13 mouse cellular contexts compared by ENCODE assay signal in genomic region chr19:7157734-7158133, GRCm38 (mm10). TPM values are rescaled to one million over a fixed set of nuclear protein-coding genes. Genes with fewer than 3 reads are reported as not detected.
DNase-seq lines count a peak whose midpoint lies in the region; ATAC-seq and TF ChIP-seq lines count a peak whose summit lies in the region.
"Had no signal": no experiment of that assay in that cellular context is flagged by ENCODE, and none has a peak within 500 bp of the region (broad histone marks: within the 10 kb centered on the region; RNA-seq: fewer than 3 reads in every experiment).

No protein-coding gene starts in this region.

- no peak for ATAC-seq in heart, embryonic 13.5 days (ENCODE audit: extremely low read depth, insufficient number of reproducible peaks, low FRiP score, low TSS enrichment)
- ATAC-seq in heart, embryonic 11.5 days (replicated peaks; ENCODE audit: insufficient number of reproducible peaks, low FRiP score, low TSS enrichment) = no peak
- 0 out of 2 replicates have a peak, but pooled peaks have one; percentile 23 for ATAC-seq in hindbrain, embryonic 11.5 days (ENCODE audit: low FRiP score)
- ATAC-seq in midbrain, embryonic 16.5 days = no peak

- 0 out of 2 replicates have a peak overlapping the region, but pooled peaks have one; percentile 30 for H3K27ac ChIP-seq in heart, embryonic 13.5 days (replicated peaks)
- H3K27ac ChIP-seq in heart, embryonic 11.5 days (ENCODE audit: low read depth, low read length) = no peak overlapping the region
- no peak overlapping the region for H3K27ac ChIP-seq in ES-E14 (ENCODE audit: insufficient read depth, low read depth, low read length, poor library complexity, severe bottlenecking)
- 0 out of 2 replicates have a peak overlapping the region, but pooled peaks have one; percentile 1 for H3K27ac ChIP-seq in hindbrain, embryonic 11.5 days (ENCODE audit: low read depth, low read length)
- peak overlapping the region; percentile 35; the same call in 1 of the 2 replicates for H3K27ac ChIP-seq in midbrain, embryonic 16.5 days (ENCODE audit: low read length)
- H3K27ac ChIP-seq: embryonic facial prominence, embryonic 12.5 days had no signal

- no peak overlapping the region for H3K4me2 ChIP-seq in heart, embryonic 13.5 days
- no peak overlapping the region for H3K4me2 ChIP-seq in heart, embryonic 11.5 days
- no peak overlapping the region for H3K4me2 ChIP-seq in hindbrain, embryonic 11.5 days (replicated peaks; ENCODE audit: low read depth, low read length)
- H3K4me2 ChIP-seq in midbrain, embryonic 16.5 days (ENCODE audit: low read length) = 0 out of 2 replicates have a peak overlapping the region, but pooled peaks have one; percentile 1
- H3K4me2 ChIP-seq: embryonic facial prominence, embryonic 12.5 days had no signal

- 32% methylated on average over 14 of the region's 14 CpGs for WGBS in heart, embryonic 13.5 days
- WGBS in heart, embryonic 11.5 days (ENCODE audit: insufficient replicate concordance) = 40% methylated on average over 14 of the region's 14 CpGs
- WGBS in hindbrain, embryonic 11.5 days = 25% methylated on average over 14 of the region's 14 CpGs
- WGBS in midbrain, embryonic 16.5 days = 10% methylated on average over 14 of the region's 14 CpGs

- DNase-seq in ES-E14 (ENCODE audit: low read depth, low spot score) = no peak
- peak; percentile 33 for DNase-seq in hindbrain, embryonic 11.5 days (ENCODE audit: low spot score)
- no peak for DNase-seq in testis, postnatal 10 days (ENCODE audit: low spot score)
- DNase-seq in layer of hippocampus, postnatal 25 days (ENCODE audit: extremely low spot score in 1 of 2, low spot score in 1 of 2) = no peak
- no peak for DNase-seq in thymus, postnatal 36 days
- DNase-seq: cerebellum, adult 2 months; layer of hippocampus, adult 9-11 months; liver; thymus, postnatal 25 days had no signal

- H3K4me3 ChIP-seq in heart, embryonic 13.5 days = no peak overlapping the region
- no peak overlapping the region for H3K4me3 ChIP-seq in heart, embryonic 11.5 days (ENCODE audit: low read depth, low read length)
- H3K4me3 ChIP-seq in ES-E14 (ENCODE audit: insufficient read depth in 1 of 2, low read depth in 1 of 2, low read length in 2 of 2, poor library complexity in 1 of 2, severe bottlenecking in 1 of 2) = peak overlapping the region; percentile 36 to 38; a peak in 2 of 4 replicates
- H3K4me3 ChIP-seq in hindbrain, embryonic 11.5 days (ENCODE audit: low read depth, low read length) = no peak overlapping the region
- no peak overlapping the region for H3K4me3 ChIP-seq in midbrain, embryonic 16.5 days (ENCODE audit: low read depth, low read length)
- H3K4me3 ChIP-seq: embryonic facial prominence, embryonic 12.5 days had no signal

- H3K36me3 ChIP-seq in heart, embryonic 13.5 days = no peaks in the 10 kb centered on the region
- no peaks in the 10 kb centered on the region for H3K36me3 ChIP-seq in heart, embryonic 11.5 days (ENCODE audit: control insufficient read depth, insufficient read depth, low read length)
- H3K36me3 ChIP-seq in ES-E14 (ENCODE audit: control insufficient read depth, insufficient read depth, low read length, poor library complexity, severe bottlenecking) = no peaks in the 10 kb centered on the region
- no peaks in the 10 kb centered on the region for H3K36me3 ChIP-seq in hindbrain, embryonic 11.5 days (ENCODE audit: control insufficient read depth, insufficient read depth, low read length)
- H3K36me3 ChIP-seq in midbrain, embryonic 16.5 days (ENCODE audit: control insufficient read depth, insufficient read depth, low read length) = no peaks in the 10 kb centered on the region
- H3K36me3 ChIP-seq: embryonic facial prominence, embryonic 12.5 days had no signal

- H3K9me3 ChIP-seq in heart, embryonic 13.5 days = no peaks in the 10 kb centered on the region
- no peaks in the 10 kb centered on the region for H3K9me3 ChIP-seq in heart, embryonic 11.5 days (replicated peaks; ENCODE audit: control insufficient read depth, low read length)
- H3K9me3 ChIP-seq in ES-E14 (ENCODE audit: control insufficient read depth, insufficient read depth, low read depth, low read length) = no peaks in the 10 kb centered on the region
- H3K9me3 ChIP-seq in hindbrain, embryonic 11.5 days (ENCODE audit: control insufficient read depth, low read length) = no peaks in the 10 kb centered on the region
- no peaks in the 10 kb centered on the region for H3K9me3 ChIP-seq in midbrain, embryonic 16.5 days (replicated peaks; ENCODE audit: control insufficient read depth, low read length, poor library complexity, severe bottlenecking)
- H3K9me3 ChIP-seq: embryonic facial prominence, embryonic 12.5 days had no signal

- H3K4me1 ChIP-seq in heart, embryonic 13.5 days = peaks cover 54% of the 10 kb centered on the region
- peaks cover 25% of the 10 kb centered on the region for H3K4me1 ChIP-seq in heart, embryonic 11.5 days (ENCODE audit: control insufficient read depth, insufficient read depth, low read length)
- H3K4me1 ChIP-seq in ES-E14 (ENCODE audit: control insufficient read depth in 2 of 2, insufficient read depth in 2 of 2, low read length in 2 of 2, poor library complexity in 1 of 2) = peaks cover 3 to 7% of the 10 kb centered on the region in 2 experiments; a peak in 2 of 4 replicates
- H3K4me1 ChIP-seq in hindbrain, embryonic 11.5 days (replicated peaks; ENCODE audit: control insufficient read depth, insufficient read depth, low read length) = peaks cover 23% of the 10 kb centered on the region
- H3K4me1 ChIP-seq in midbrain, embryonic 16.5 days (ENCODE audit: control insufficient read depth, insufficient read depth, low read length) = peaks cover 29% of the 10 kb centered on the region

- in situ Hi-C loops in ES-E14 (cut with MboI; ENCODE audit: low sequenced_read_pairs in 2 of 2, unreplicated experiment in 2 of 2) = no loop called here

- H3K27me3 ChIP-seq in heart, embryonic 13.5 days (replicated peaks) = peaks cover 54% of the 10 kb centered on the region
- H3K27me3 ChIP-seq in heart, embryonic 11.5 days (ENCODE audit: control insufficient read depth, insufficient read depth, low read length) = peaks cover 26% of the 10 kb centered on the region
- peaks cover 8% of the 10 kb centered on the region; the same call in 1 of the 2 replicates for H3K27me3 ChIP-seq in hindbrain, embryonic 11.5 days (ENCODE audit: control insufficient read depth, insufficient read depth, low read length)
- no peaks in the 10 kb centered on the region; the same call in 1 of the 2 replicates for H3K27me3 ChIP-seq in midbrain, embryonic 16.5 days (ENCODE audit: control insufficient read depth, insufficient read depth, low read depth, low read length)

- peak overlapping the region; percentile 38 for H3K9ac ChIP-seq in heart, embryonic 13.5 days
- H3K9ac ChIP-seq in heart, embryonic 11.5 days (ENCODE audit: low read depth, low read length) = no peak overlapping the region
- H3K9ac ChIP-seq in ES-E14 (ENCODE audit: insufficient read depth, low read depth, low read length, poor library complexity, severe bottlenecking) = no peak overlapping the region
- no peak overlapping the region for H3K9ac ChIP-seq in hindbrain, embryonic 11.5 days (ENCODE audit: low read depth, low read length)
- peak overlapping the region; percentile 45 for H3K9ac ChIP-seq in midbrain, embryonic 16.5 days (ENCODE audit: low read depth, low read length)

TF ChIP-seq in ES-E14, 5 proteins besides CTCF, POLR2A, EP300 and RAD21:
- no peak for TF ChIP-seq MAFK (IDR thresholded peaks at IDR 0.05; ENCODE audit: insufficient read depth, low read depth, low read length)
- no peak for TF ChIP-seq HCFC1 (IDR thresholded peaks at IDR 0.05; ENCODE audit: borderline replicate concordance, insufficient read depth, low read length)
- no peak for TF ChIP-seq ZNF384 (IDR thresholded peaks at IDR 0.05; ENCODE audit: low read depth, low read length)
- TF ChIP-seq CHD2 (IDR thresholded peaks at IDR 0.05; ENCODE audit: low read depth, low read length) = no peak
- TF ChIP-seq ZC3H11A (IDR thresholded peaks at IDR 0.05; ENCODE audit: borderline replicate concordance, low read depth, low read length) = no peak

RNA-seq across cellular contexts. Expression of gene Otub1, which starts 48.4 kb away (rescaled TPM):
- polyA plus RNA-seq in heart, embryonic 13.5 days (2015; fragmentation: Nextera tagmentation; extraction: Ambion mirVana) = 147 and 160 TPM in 2 replicates
- 172 and 186 TPM in 2 replicates for polyA plus RNA-seq in heart, embryonic 11.5 days (2014; fragmentation: Nextera tagmentation; extraction: Ambion mirVana)
- 117 and 123 TPM in 2 replicates for total RNA-seq in ES-E14 (2012; rRNA removed)
- polyA plus RNA-seq in hindbrain, embryonic 11.5 days (2014; fragmentation: Nextera tagmentation; extraction: Ambion mirVana) = 246 and 250 TPM in 2 replicates
- polyA plus RNA-seq in midbrain, embryonic 16.5 days (2015; fragmentation: Nextera tagmentation; extraction: Ambion mirVana) = 235 and 240 TPM in 2 replicates
- total RNA-seq in layer of hippocampus, postnatal 25 days (2021) = 100 to 1,000 TPM; 291 to 300 TPM

RNA-seq across cellular contexts. Expression of gene Flrt1, which starts 52.2 kb away (rescaled TPM):
- 1.1 and 1.4 TPM in 2 replicates for polyA plus RNA-seq in heart, embryonic 13.5 days (2015; fragmentation: Nextera tagmentation; extraction: Ambion mirVana)
- polyA plus RNA-seq in heart, embryonic 11.5 days (2014; fragmentation: Nextera tagmentation; extraction: Ambion mirVana) = 0.79 and 0.97 TPM in 2 replicates
- 0.36 and 0.48 TPM in 2 replicates for total RNA-seq in ES-E14 (2012; rRNA removed)
- 4.6 and 5.6 TPM in 2 replicates for polyA plus RNA-seq in hindbrain, embryonic 11.5 days (2014; fragmentation: Nextera tagmentation; extraction: Ambion mirVana)
- 11.6 and 12.0 TPM in 2 replicates for polyA plus RNA-seq in midbrain, embryonic 16.5 days (2015; fragmentation: Nextera tagmentation; extraction: Ambion mirVana)
- total RNA-seq in layer of hippocampus, postnatal 25 days (2021) = 10 to 100 TPM; 18.3 to 21.2 TPM

RNA-seq across cellular contexts. Expression of gene Cox8a, which starts 59.7 kb away (rescaled TPM):
- polyA plus RNA-seq in heart, embryonic 13.5 days (2015; fragmentation: Nextera tagmentation; extraction: Ambion mirVana) = 1,676 and 1,958 TPM in 2 replicates
- 1,752 and 1,771 TPM in 2 replicates for polyA plus RNA-seq in heart, embryonic 11.5 days (2014; fragmentation: Nextera tagmentation; extraction: Ambion mirVana)
- 882 and 1,211 TPM in 2 replicates for total RNA-seq in ES-E14 (2012; rRNA removed)
- polyA plus RNA-seq in hindbrain, embryonic 11.5 days (2014; fragmentation: Nextera tagmentation; extraction: Ambion mirVana) = 762 and 780 TPM in 2 replicates
- 837 and 884 TPM in 2 replicates for polyA plus RNA-seq in midbrain, embryonic 16.5 days (2015; fragmentation: Nextera tagmentation; extraction: Ambion mirVana)
- 1,000 to 10,000 TPM; 1,060 to 1,153 TPM for total RNA-seq in layer of hippocampus, postnatal 25 days (2021)

Comparison
In these comparisons a context has a peak if more than half of its experiments do, and no peak if none do; other contexts are left out.
1. H3K27ac ChIP-seq: peak in heart, embryonic 13.5 days (single experiment), hindbrain, embryonic 11.5 days (single experiment) and midbrain, embryonic 16.5 days (single experiment); none in heart, embryonic 11.5 days (single experiment) and ES-E14 (single experiment).
2. H3K9ac ChIP-seq: peak in heart, embryonic 13.5 days (single experiment) and midbrain, embryonic 16.5 days (single experiment); none in heart, embryonic 11.5 days (single experiment), ES-E14 (single experiment) and hindbrain, embryonic 11.5 days (single experiment).
3. H3K4me3 ChIP-seq: peak in ES-E14 (2 of 2); none in heart, embryonic 13.5 days (single experiment), heart, embryonic 11.5 days (single experiment), hindbrain, embryonic 11.5 days (single experiment) and midbrain, embryonic 16.5 days (single experiment).